Mouse (Mus musculus) olfactory bulb, adult 2 months (tissue): ENCODE data around the gene Banp.

Source experiments
- CTCF ChIP-seq: fragments of 200-500 bp; IDR thresholded peaks from 2 replicates; pipeline ENCODE4 v1.5.1; 2012; ENCODE audit warnings: low read depth, mild to moderate bottlenecking, low read length, moderate library complexity; ENCODE audit not compliant: insufficient read depth
- POLR2A ChIP-seq: fragments of 200-500 bp; IDR thresholded peaks from 2 replicates; pipeline ENCODE4 v1.6.1; 2012; ENCODE audit warnings: mild to moderate bottlenecking, low read depth, low read length, moderate library complexity; ENCODE audit not compliant: insufficient read depth

- TF ChIP-seq CTCF = no peak
- no peak for TF ChIP-seq POLR2A
Observed at GRCm38 (mm10) chr8:122058951-122059350, 109.4 kb downstream of the Banp start.
